In the genomic region with DNA sequence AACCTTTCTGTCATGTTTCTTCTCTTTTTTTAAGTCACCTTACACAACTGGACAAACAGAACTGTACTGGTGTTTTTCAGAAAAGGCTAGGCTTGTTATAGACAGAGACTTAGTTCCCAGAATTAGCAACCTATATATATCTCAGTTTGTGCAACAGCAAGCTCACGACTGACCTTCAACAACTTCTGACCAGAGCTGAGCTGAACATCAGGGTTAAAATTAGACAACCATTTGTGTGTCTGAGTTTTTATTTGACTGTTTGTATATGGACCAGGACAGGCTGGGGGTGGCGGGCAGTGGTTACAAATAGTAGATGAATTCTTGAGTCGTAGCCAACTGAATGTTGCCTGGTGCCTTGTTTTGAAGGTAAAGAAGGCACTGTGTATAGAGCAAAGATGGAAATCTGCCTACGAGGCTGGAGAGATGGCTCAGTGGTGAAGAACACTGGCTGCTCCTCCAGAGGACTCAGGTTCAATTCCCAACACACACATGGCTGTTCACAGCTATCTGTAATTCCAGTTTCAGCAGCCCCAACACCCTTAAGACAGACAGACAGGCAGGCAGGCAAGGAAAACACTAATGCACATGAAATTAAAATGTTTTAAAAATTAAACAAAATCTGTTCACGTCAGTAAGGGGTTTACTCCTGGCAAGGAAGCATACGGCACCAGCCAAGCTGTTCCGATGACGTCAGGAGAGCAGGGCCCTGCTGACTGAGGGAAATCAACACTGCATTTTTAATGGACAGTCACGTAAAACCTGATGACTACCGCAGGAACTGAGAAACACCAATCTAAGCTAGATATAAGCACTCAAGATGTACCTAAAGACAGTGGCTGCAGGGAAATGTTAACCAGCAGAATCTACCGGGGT, we compare ENCODE assay signal across 9 mouse cellular contexts.
A peak's percentile ranks its signal among the peaks of the same experiment; 100 is the strongest.
DNase-seq lines count a peak whose midpoint lies in the region; ATAC-seq lines count a peak whose summit lies in the region.
"Had no signal": no experiment of that assay in that cellular context is flagged by ENCODE, and none has a peak within 500 bp of the region (broad histone marks: within the 10 kb centered on the region; RNA-seq: fewer than 3 reads in every experiment).

No protein-coding gene starts in this region.

- H3K36me3 ChIP-seq in midbrain, embryonic 11.5 days (ENCODE audit: control insufficient read depth, insufficient read depth, low read length), result no peaks in the 10 kb centered on the region
- H3K36me3 ChIP-seq in midbrain, embryonic 10.5 days, result no peaks in the 10 kb centered on the region

- no peaks in the 10 kb centered on the region; the same call in 1 of the 2 replicates for H3K9me3 ChIP-seq in midbrain, embryonic 11.5 days (ENCODE audit: control insufficient read depth, low read length)
- no peaks in the 10 kb centered on the region for H3K9me3 ChIP-seq in midbrain, embryonic 10.5 days (replicated peaks)

- 90% methylated on average over 11 of the region's 11 CpGs for WGBS in midbrain, embryonic 11.5 days
- WGBS in midbrain, embryonic 10.5 days, result 87% methylated on average over 11 of the region's 11 CpGs

- no peak overlapping the region for H3K27ac ChIP-seq in midbrain, embryonic 11.5 days (ENCODE audit: low read depth, low read length)
- no peak overlapping the region for H3K27ac ChIP-seq in midbrain, embryonic 10.5 days (replicated peaks)

- no peak for ATAC-seq in granulocyte monocyte progenitor cell, adult 5-6 weeks (replicated peaks; ENCODE audit: poor library complexity, severe bottlenecking)
- ATAC-seq in midbrain, embryonic 11.5 days (ENCODE audit: low FRiP score), result no peak

- no peak overlapping the region for H3K9ac ChIP-seq in midbrain, embryonic 11.5 days (ENCODE audit: low read length)

- DNase-seq in gastrocnemius, adult 18-20 months (ENCODE audit: low spot score), result peak; percentile 43
- no peak for DNase-seq in gastrocnemius, postnatal 14 days
- peak; percentile 46 to 59 for DNase-seq in right cerebral cortex, postnatal 10 days (ENCODE audit: low spot score in 2 of 2)
- no peak for DNase-seq in right cerebral cortex, postnatal 4 days
- DNase-seq in layer of hippocampus, adult 9-11 months, result peak; percentile 36
- DNase-seq in midbrain, embryonic 11.5 days (ENCODE audit: low spot score, missing footprints), result no peak
- no peak for DNase-seq in midbrain, embryonic 10.5 days (ENCODE audit: low spot score)

- no peaks in the 10 kb centered on the region for H3K27me3 ChIP-seq in midbrain, embryonic 11.5 days (ENCODE audit: control insufficient read depth, insufficient read depth, low read length)
- no peaks in the 10 kb centered on the region for H3K27me3 ChIP-seq in midbrain, embryonic 10.5 days (ENCODE audit: low read depth, poor library complexity, severe bottlenecking)
- H3K27me3 ChIP-seq: megakaryocyte, embryonic 14.5 days had no signal

- intact Hi-C loops in gastrocnemius, postnatal 14 days (cut with DNase I; ENCODE audit: low total_unique reads), result no loop called here

- H3K4me2 ChIP-seq in midbrain, embryonic 11.5 days, result no peak overlapping the region

- no peak overlapping the region for H3K4me3 ChIP-seq in midbrain, embryonic 11.5 days (ENCODE audit: low read depth, low read length)
- H3K4me3 ChIP-seq in midbrain, embryonic 10.5 days, result no peak overlapping the region
- H3K4me3 ChIP-seq: megakaryocyte, embryonic 14.5 days had no signal

- peaks cover 3% of the 10 kb centered on the region; the same call in 1 of the 2 replicates for H3K4me1 ChIP-seq in midbrain, embryonic 11.5 days (ENCODE audit: control insufficient read depth, insufficient read depth, low read length)
- 0 out of 2 replicates have a peak, but pooled peaks cover 6% of the 10 kb centered on the region for H3K4me1 ChIP-seq in midbrain, embryonic 10.5 days

Comparison
In these comparisons a context has a peak if more than half of its experiments do, and no peak if none do; other contexts are left out.
1. DNase-seq: peak in gastrocnemius, adult 18-20 months (single experiment), right cerebral cortex, postnatal 10 days (2 of 2) and layer of hippocampus, adult 9-11 months (single experiment); none in gastrocnemius, postnatal 14 days (single experiment), right cerebral cortex, postnatal 4 days (single experiment), midbrain, embryonic 11.5 days (single experiment) and midbrain, embryonic 10.5 days (single experiment).